Mouse (Mus musculus): ENCODE results near the gene Rab23.

Gene Rab23

GRCm38 (mm10) chr1:33719733-33720225, at the start of gene Rab23:
Gene Rab23, plus strand, starts transcription at chr1:33719887.
- peak; percentile 75 to 87 for DNase-seq (ENCODE audit: low spot score in 2 of 2)

DNA sequence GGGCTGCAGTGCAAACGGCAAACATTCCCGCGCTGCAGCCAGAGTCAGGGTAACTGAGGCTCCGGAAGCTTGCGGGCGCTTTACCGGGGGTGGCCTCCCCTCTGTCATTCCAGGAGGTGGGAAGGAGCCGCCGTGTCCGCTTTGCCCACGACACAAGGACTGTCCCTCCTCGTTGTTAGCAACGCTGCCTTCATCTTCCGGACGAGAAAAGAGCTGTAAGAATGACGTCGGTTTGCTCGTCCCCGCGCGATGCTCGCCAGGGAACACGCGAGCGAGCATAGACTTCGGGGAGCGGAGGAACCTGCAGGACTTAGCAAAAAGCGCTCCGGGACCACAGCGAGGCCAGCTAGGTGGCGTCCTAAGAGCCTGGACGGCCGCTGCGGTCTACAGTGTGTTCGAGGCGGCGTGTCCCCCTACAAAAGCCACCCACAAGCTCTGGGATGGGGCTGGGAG, 49.5 kb upstream of the Rab23 start:
- DNase-seq (ENCODE audit: low spot score in 2 of 2), result peak; percentile 63 to 78

DNA sequence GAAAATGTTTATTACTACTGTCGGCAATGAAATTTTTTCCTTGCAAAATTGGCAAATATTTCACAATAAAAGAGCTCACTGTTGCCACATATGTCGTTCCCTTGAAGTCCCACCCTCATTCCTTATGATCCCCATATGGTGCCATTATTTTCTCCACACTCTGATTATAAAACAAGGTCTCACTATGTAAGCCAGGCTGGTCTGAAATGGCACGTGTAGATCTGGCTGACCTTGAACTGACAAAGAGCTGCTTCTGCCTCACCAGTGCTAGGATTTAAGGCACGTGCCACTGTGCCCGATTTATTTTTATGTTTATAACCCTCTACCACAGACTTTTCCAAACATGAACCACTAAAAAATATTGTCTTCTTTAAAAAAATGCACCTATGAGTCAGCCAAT, 48.2 kb upstream of the Rab23 start:
- no peak for DNase-seq (ENCODE audit: low spot score in 2 of 2)

DNA sequence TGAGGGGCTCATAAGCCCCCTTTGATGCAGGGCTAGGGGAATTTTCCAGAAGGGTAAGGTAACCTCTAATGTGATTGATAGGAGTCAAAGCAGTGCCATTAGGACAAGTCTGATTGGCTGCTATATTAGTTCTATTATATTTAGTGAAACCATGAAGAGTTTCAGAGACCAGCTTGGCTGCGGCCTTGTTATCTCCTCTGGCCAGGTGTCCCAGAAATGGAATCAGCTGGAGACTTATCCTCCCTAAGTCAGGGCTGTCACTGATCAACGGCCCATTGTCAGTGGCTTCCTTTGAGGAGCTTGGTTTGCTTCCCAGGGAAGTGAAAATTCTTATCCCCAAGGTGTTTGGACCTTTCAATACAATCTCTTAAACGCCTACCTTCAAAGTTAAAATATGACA, 47.6 kb upstream of the Rab23 start:
- peak in 1 of 2 experiments; percentile 26 for DNase-seq (ENCODE audit: low spot score in 2 of 2)

- no peak for DNase-seq (ENCODE audit: low spot score in 2 of 2)
Observed at GRCm38 (mm10) chr1:33672514-33672913, 47.2 kb upstream of the Rab23 start.

DNA sequence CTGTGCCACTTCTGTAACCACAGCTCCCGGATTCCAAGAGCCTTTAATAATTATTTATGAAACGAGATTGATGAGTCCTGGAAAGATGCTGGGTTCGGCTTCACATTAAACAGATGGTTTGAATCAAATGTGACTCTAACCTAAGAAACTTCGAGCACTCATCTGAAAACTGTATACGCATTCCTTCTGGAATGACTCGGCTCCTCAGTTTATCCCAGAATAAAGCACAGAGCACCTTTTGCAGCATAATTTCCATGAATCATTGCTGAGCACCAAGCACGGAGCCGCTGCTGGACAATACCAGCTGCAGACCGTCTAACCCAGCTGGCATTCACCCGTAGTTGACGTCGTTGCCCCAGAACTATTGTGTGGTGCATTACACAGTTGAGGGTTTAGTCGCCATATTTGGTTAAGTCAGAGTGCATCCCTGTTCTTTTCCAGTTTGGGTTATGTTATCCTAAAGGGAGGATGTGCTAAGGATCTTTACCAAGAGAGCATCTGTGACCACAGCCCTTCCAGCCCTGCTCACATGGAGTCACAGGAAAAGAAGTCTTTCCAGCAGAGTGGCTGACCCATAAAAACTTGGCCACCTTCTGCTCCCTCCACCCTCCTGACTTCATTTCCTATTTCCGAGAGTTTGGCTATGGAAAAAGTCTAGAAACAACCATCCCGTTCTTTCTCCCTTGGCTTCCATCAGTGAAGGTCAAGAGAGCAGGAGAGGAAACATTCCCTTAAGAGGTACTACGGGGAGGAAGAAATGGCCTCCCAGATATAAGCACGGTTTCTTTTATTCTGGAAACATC, 46.3 kb upstream of the Rab23 start:
- DNase-seq (ENCODE audit: low spot score in 2 of 2), result no peak

GRCm38 (mm10) chr1:33680435-33680834, 39.3 kb upstream of the Rab23 start:
- DNase-seq (ENCODE audit: low spot score in 2 of 2), result no peak

GRCm38 (mm10) chr1:33680890-33681289, 38.8 kb upstream of the Rab23 start:
- no peak for DNase-seq (ENCODE audit: low spot score in 2 of 2)

- DNase-seq (ENCODE audit: low spot score in 2 of 2), result no peak
Observed at GRCm38 (mm10) chr1:33684459-33684858, 35.2 kb upstream of the Rab23 start.

DNA sequence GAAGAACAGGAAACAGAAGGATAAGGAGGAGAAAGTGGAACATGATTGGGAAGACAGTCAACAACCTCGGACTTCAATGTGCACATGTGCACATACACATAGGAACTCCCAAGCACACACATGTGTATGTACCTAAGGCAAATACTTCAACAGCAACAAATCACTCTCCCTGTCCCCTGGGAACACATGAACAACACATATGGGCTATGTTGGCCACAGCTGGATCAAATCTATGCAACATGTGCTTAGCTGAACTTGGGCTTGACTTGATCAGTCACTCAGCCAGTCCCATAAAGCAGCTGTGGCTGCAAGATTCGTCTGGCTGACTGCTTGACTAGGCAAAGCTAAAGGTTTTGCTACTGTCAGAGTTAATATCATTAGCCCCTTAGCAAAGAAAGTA, 30.9 kb upstream of the Rab23 start:
- DNase-seq (ENCODE audit: low spot score in 2 of 2), result no peak

- no peak for DNase-seq (ENCODE audit: low spot score in 2 of 2)
Observed at GRCm38 (mm10) chr1:33689446-33690086, 30.1 kb upstream of the Rab23 start.

DNA sequence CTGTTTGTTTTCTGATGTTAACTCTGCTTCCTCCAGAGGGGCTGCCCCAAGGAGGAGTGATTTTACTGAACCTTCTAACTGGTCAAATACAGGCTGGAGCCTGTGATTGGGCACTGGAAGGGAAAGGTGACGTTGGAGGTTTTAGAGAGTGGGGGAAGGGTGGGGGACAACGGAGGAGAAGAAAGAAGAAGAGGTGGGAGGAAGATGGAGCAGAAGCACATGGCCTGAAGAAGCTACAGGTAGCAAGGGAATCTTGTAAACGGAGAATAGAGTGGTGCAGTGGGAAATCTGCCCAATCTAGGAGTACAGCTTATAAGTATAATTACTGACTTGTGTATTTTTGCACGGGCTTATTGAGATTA, 29.6 kb upstream of the Rab23 start:
- no peak for DNase-seq (ENCODE audit: low spot score in 2 of 2)

DNA sequence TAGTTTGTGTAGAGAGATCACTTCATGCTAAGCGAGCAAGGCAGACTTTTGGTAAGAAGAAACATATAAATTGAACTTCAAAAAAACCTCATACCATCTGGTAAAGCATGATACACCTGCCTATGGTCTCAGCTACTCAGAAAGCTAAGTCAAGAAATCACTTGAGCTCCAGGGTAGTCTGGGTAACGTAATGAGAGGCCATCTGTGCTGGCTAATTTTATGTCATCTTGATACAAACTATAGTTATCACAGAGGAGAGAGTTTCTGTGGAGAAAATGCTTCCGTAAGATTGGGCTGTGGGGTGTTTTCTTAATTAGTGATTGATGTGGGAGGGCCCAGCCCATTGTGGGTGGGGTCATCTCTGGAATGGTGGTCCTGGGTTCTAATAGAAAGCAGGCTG, 25.8 kb upstream of the Rab23 start:
- no peak for DNase-seq (ENCODE audit: low spot score in 2 of 2)

- DNase-seq (ENCODE audit: low spot score in 2 of 2), result no peak
Observed at GRCm38 (mm10) chr1:33696016-33696415, 23.7 kb upstream of the Rab23 start.

- DNase-seq (ENCODE audit: low spot score in 2 of 2), result no peak
Observed at GRCm38 (mm10) chr1:33701244-33701643, 18.4 kb upstream of the Rab23 start.

DNA sequence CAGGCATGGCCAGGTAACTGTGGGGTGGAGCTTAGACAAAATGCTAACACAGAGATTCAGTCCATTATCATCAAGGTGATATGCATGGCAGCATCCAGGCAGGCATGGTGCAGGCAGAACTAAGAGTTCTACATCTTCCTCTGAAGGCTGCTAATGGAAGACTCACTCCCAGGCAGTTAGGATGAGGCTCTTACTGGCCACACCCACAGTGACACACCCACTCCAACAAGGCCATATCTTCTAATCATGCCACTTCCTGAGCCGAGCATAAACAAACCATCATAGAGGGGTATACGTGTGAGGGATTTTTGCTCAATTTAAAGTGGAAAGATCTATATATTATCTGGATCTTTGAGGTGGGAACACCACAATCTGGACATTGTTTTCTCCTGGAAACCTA, 10.1 kb upstream of the Rab23 start:
- no peak for DNase-seq (ENCODE audit: low spot score in 2 of 2)

DNA sequence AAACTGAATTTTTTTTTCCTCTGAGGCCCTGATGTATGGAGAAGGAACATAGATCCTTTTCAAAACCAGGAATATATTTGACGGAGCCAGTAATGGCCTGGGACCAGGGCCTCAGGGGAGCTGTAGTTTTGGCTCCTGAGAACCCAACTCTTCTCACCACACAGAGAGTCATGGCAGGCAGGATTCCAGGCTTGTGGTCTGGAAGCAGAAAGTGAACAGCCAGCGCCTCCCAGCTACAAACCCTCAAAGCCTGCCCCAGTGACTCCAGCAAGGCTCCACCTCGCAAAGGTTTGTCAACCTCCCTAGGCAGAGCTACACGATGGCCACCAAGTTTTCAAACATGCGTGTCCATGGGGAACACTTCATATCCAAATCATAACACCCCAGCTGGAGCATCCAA, 7.7 kb upstream of the Rab23 start:
- DNase-seq (ENCODE audit: low spot score in 2 of 2), result no peak

DNA sequence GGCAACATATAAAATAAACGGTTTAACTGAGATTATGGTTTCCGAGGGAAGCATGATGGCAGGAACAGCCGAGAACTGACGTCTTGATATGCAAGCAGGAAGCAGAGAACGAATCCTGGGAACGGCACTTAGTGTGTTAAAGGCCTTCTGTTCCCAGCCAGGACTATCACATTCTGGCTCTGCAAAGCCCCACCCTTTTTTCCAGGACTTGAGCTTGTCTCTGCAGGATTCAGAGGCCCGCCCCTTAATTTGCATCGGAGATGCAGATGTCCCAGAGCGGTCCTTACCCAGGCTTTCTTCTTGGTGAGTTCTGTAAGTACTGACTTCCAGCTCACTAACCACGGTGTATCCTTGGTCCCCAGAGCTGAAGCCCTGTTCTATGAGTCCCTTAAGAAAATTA, 4.9 kb upstream of the Rab23 start:
- no peak for DNase-seq (ENCODE audit: low spot score in 2 of 2)

DNA sequence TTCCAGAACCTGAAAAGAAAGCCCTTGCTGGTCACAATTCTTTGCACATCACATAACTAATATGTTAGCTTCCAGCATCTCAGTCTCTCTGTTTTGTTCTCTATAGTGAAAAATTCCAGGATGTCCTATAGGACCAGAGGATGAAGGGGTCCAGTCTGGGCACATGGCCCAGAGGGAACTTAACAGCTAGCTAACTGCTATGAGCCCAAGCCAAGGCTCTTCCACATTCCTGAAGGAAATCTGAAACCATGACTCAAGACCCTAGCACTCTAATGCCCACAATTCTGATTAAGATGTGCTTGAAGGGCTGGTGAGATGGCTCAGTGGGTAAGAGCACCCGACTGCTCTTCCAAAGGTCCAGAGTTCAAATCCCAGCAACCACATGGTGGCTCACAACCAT, 2.1 kb upstream of the Rab23 start:
- no peak for DNase-seq (ENCODE audit: low spot score in 2 of 2)

DNA sequence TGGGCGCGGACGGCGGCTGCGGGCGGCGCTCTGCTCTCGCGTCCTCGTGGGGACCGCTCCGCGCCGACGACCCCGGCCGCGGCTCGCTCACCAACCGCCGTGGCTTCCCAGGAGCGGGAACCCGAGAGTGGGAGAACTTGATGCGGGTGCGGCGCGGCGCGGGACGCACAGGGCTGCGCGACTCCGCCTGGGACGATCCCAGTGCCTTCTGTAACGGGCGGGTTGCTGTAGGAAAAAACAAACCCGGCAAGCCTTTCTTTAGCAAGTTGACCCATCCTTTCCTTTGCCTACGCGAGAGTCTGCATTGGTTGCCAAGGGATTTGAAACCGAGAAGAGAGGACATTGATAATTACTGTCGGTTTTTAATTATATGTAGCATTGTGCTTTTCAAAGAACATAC, 544 bp downstream of the Rab23 start:
- DNase-seq (ENCODE audit: low spot score in 2 of 2), result no peak

DNA sequence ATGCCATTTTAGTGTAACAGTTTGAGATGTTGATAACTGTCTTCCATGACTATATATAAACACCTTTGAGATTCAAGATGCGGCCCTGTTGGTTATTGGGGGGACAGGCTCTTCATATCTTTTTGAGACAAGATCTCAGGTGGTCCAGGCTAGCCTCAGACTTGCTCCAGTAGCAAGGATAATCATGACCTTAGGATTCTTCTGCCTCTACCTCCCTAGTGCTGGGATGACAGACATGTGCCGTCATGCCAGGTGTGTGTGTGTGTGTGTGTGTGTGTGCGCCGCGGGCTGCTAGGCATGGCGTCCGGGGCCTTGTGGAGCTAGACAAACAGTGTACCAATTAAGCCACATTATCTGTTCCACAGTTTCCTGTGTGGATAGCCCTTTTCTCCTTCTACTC, 1.3 kb downstream of the Rab23 start:
- DNase-seq (ENCODE audit: low spot score in 2 of 2), result no peak

DNA sequence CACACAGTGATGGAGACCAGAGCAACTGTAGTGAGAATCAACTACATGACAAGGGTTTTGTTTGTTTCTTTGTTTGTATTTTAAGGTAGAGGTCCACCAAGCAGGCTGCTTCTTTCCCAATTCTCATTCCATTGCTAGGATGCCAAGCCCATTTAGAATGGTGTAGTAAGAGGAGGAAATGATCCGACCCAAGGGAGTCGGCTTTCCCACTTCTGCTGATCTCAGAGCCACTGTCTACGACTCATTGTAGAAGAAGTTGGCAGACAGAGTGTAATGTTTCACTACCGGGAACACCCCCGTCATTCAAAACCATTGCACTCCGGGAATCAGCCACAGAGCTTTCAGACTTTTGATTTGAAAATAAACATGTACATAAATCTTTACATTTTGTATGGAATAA, 4.8 kb downstream of the Rab23 start:
- DNase-seq (ENCODE audit: low spot score in 2 of 2), result no peak

DNA sequence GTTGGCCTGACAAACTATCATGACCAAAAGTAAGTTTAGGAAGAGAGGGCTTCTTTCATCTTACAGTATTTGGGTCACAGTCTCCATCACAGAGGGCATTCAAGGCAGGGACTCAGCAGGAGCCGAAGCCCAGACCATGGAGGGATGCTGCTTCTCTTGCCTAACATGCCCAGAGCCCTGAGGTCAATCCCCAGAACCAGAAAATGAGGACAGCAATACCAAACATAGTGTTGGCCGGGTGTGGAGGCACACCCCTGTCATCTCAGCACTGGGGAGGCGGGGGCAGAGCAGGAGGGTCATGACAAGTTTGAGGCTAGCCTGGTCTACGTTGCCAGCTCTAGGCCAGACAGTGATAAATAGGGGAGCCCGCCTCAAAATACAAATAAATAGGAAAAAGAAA, 5.4 kb downstream of the Rab23 start:
- DNase-seq (ENCODE audit: low spot score in 2 of 2), result no peak

Measured in spleen, postnatal 4 days (tissue).